Mouse (Mus musculus): Measurements from ENCODE around the gene Card14. TPM values are rescaled to one million over a fixed set of nuclear protein-coding genes. Genes with fewer than 3 reads are reported as not detected.

Card14 gene
- total and polyA plus RNA-seq, 3 experiments: 0.11 to 0.33 TPM; not detected in 1

- Histone ChIP-seq H3K27ac (peak overlapping the region; percentile 99), H3K79me2 (replicated peaks; ENCODE audit: control insufficient read depth, insufficient read depth, low read length) (no peaks in the 10 kb centered on the region), H3K4me1 (ENCODE audit: control insufficient read depth, insufficient read depth, low read length) (peaks cover 13% of the 10 kb centered on the region), H3K36me3 (ENCODE audit: control insufficient read depth, insufficient read depth, low read length) (no peaks in the 10 kb centered on the region), H3K4me3 (peak overlapping the region; percentile 63), H3K9ac (ENCODE audit: low read depth, low read length) (peak overlapping the region; percentile 96), H3K27me3 (ENCODE audit: control insufficient read depth, insufficient read depth, low read length) (no peaks in the 10 kb centered on the region)
- DNase-seq: peak in 1 of 2 experiments; percentile 90
- TF ChIP-seq EP300 (IDR thresholded peaks at IDR 0.05; ENCODE audit: insufficient read depth, low read depth, low read length): 0 out of 2 replicates have a peak, but pooled peaks have one; percentile 38
- no peak; the same call in 1 of the 2 replicates for TF ChIP-seq POLR2A (IDR thresholded peaks at IDR 0.05; ENCODE audit: insufficient read depth, low read depth, low read length)
- peak; percentile 67 for TF ChIP-seq CTCF (IDR thresholded peaks at IDR 0.05)
- WGBS: under 1% methylated on average over 35 of the region's 35 CpGs
- intact Hi-C loops (cut with DNase I): no loop called here
Measured at GRCm38 (mm10) chr11:119389851-119390270, 82.3 kb downstream of the Card14 start.

DNA sequence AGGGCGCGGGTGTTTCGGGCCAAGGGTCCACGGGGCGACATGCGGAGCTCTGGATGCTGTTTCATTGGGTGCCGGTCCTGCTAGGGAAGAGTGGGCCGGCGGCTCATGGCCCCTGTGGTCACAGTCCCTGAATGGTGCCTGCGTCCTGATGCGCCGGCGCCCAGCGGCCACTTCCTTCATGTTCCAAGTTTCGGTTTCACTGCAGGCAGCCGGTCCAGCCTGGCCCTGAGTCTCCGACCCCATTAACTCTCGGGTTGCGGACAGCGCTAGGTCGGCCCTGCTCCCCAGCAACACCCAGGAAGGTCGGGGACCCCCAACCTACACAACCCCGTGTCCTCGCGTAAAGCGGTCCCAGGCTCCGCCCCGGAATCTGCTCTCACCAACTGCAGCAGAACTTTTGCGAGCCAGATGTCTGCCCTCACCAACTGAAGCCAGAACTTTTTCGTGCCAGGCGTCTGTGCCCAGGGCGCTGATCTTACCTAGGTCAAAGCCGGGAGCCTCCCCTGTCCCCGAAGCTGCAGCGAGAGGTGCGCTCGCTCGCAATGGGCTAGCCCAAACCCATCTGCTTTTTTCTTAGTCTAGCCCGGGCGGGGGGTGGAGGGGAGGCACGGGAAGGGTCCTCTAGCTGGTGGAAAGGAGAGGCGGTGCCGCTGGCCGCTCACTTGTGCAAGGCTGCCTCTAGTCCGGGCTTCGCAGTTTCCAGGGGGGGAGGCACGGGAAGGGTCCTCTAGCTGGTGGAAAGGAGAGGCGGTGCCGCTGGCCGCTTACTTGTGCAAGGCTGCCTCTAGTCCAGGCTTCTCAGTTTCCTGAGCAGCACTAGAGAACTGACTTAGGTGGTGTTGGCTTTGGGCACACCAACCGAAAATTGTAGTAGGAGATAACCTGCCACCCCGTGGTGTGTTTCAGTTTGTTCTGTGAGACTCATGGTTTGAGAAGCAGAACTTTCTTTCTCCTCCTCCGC is 83.0 kb downstream of the Card14 start:
- DNase-seq: peak; percentile 88 to 90
- Histone ChIP-seq H3K4me3 (peak overlapping the region; percentile 63), H3K9ac (ENCODE audit: low read depth, low read length) (peak overlapping the region; percentile 96), H3K36me3 (ENCODE audit: control insufficient read depth, insufficient read depth, low read length) (no peaks in the 10 kb centered on the region), H3K27me3 (ENCODE audit: control insufficient read depth, insufficient read depth, low read length) (no peaks in the 10 kb centered on the region), H3K4me1 (ENCODE audit: control insufficient read depth, insufficient read depth, low read length) (peaks cover 16% of the 10 kb centered on the region), H3K79me2 (replicated peaks; ENCODE audit: control insufficient read depth, insufficient read depth, low read length) (0 out of 2 replicates have a peak, but pooled peaks cover 2% of the 10 kb centered on the region), H3K27ac (peak overlapping the region; percentile 99)
- WGBS: 2% methylated on average over 53 of the region's 53 CpGs
- intact Hi-C loops (cut with DNase I): no loop called here
- TF ChIP-seq CTCF (IDR thresholded peaks at IDR 0.05): 0 out of 2 replicates have a peak, but pooled peaks have one; percentile 7
- TF ChIP-seq EP300 (IDR thresholded peaks at IDR 0.05; ENCODE audit: insufficient read depth, low read depth, low read length): 0 out of 2 replicates have a peak, but pooled peaks have one; percentile 40
- TF ChIP-seq POLR2A (IDR thresholded peaks at IDR 0.05; ENCODE audit: insufficient read depth, low read depth, low read length): peak; percentile 78

- H3K27ac ChIP-seq: peak overlapping the region; percentile 99
- H3K4me3 ChIP-seq: peak overlapping the region; percentile 63
- peaks cover 23% of the 10 kb centered on the region for H3K4me1 ChIP-seq (ENCODE audit: control insufficient read depth, insufficient read depth, low read length)
- TF ChIP-seq CTCF (IDR thresholded peaks at IDR 0.05): no peak
- no peak for TF ChIP-seq EP300 (IDR thresholded peaks at IDR 0.05; ENCODE audit: insufficient read depth, low read depth, low read length)
- TF ChIP-seq POLR2A (IDR thresholded peaks at IDR 0.05; ENCODE audit: insufficient read depth, low read depth, low read length): no peak
- 0 out of 2 replicates have a peak overlapping the region, but pooled peaks have one; percentile 14 for H3K9ac ChIP-seq (ENCODE audit: low read depth, low read length)
- H3K27me3 ChIP-seq (ENCODE audit: control insufficient read depth, insufficient read depth, low read length): no peaks in the 10 kb centered on the region
- 50% methylated on average over 7 of the region's 7 CpGs for WGBS
- H3K36me3 ChIP-seq (ENCODE audit: control insufficient read depth, insufficient read depth, low read length): no peaks in the 10 kb centered on the region
- intact Hi-C loops (cut with DNase I): no loop called here
- peak in 1 of 2 experiments; percentile 31 for DNase-seq
- H3K79me2 ChIP-seq (replicated peaks; ENCODE audit: control insufficient read depth, insufficient read depth, low read length): 0 out of 2 replicates have a peak, but pooled peaks cover 3% of the 10 kb centered on the region
Measured at GRCm38 (mm10) chr11:119391386-119392000, 83.9 kb downstream of the Card14 start.

DNA sequence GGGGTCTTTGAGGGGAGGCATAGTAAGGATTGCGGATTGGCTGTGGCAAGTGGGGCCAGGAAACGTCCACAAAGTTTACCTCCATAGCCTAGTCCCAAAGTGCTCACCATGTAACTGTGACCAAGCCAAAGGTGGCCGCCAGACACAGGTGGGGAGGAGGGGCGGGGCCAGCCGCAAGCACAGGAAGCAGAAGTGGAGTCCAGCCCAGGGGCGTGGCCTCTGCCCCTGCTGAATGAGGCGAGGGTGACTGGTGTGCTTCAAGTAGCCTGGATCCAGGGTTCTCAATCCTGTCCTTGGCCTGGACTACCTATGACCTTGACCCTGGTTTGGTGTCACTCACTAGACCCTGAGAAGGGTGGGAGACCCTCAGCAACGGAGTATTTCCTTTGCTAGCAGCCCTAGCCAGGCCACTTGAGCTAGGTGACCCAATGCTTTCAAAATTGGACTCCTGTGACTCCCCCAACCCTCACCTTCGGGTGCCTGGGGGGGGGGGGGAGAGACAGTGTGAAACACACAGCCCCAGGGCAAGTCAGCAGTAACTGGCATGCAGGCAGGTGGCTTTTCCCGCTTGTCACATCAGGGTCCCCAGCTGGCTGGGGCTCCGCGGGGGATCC is 84.5 kb downstream of the Card14 start:
- DNase-seq: peak; percentile 78 to 86
- WGBS: 13% methylated on average over 12 of the region's 12 CpGs
- intact Hi-C loops (cut with DNase I): loop anchor here (2.0 kb wide), 1 partner anchor 37 kb away; the partner anchor contains the start of genes Sgsh and Slc26a11
- Histone ChIP-seq H3K27ac (peak overlapping the region; percentile 99), H3K4me3 (peak overlapping the region; percentile 71), H3K36me3 (ENCODE audit: control insufficient read depth, insufficient read depth, low read length) (no peaks in the 10 kb centered on the region; the same call in 1 of the 2 replicates), H3K4me1 (ENCODE audit: control insufficient read depth, insufficient read depth, low read length) (peaks cover 23% of the 10 kb centered on the region), H3K27me3 (ENCODE audit: control insufficient read depth, insufficient read depth, low read length) (no peaks in the 10 kb centered on the region), H3K79me2 (replicated peaks; ENCODE audit: control insufficient read depth, insufficient read depth, low read length) (0 out of 2 replicates have a peak, but pooled peaks cover 3% of the 10 kb centered on the region), H3K9ac (ENCODE audit: low read depth, low read length) (peak overlapping the region; percentile 45)
- TF ChIP-seq POLR2A (IDR thresholded peaks at IDR 0.05; ENCODE audit: insufficient read depth, low read depth, low read length) (peak; percentile 57), EP300 (IDR thresholded peaks at IDR 0.05; ENCODE audit: insufficient read depth, low read depth, low read length) (no peak), CTCF (IDR thresholded peaks at IDR 0.05) (no peak)

GRCm38 (mm10) chr11:119392800-119393482 is 85.4 kb downstream of the Card14 start, which contains the start of gene Rnf213:
Gene Rnf213, plus strand, starts transcription at chr11:119393100.
- H3K79me2 ChIP-seq (replicated peaks; ENCODE audit: control insufficient read depth, insufficient read depth, low read length): 0 out of 2 replicates have a peak, but pooled peaks cover 3% of the 10 kb centered on the region
- TF ChIP-seq EP300 (IDR thresholded peaks at IDR 0.05; ENCODE audit: insufficient read depth, low read depth, low read length) (0 out of 2 replicates have a peak, but pooled peaks have one; percentile 16), POLR2A (IDR thresholded peaks at IDR 0.05; ENCODE audit: insufficient read depth, low read depth, low read length) (peak; percentile 96), CTCF (IDR thresholded peaks at IDR 0.05) (peak; percentile 59)
- H3K9ac ChIP-seq (ENCODE audit: low read depth, low read length): peak within 1 kb of the TSS; percentile 86
- H3K4me3 ChIP-seq: peak within 1 kb of the TSS; percentile 71
- H3K4me1 ChIP-seq (ENCODE audit: control insufficient read depth, insufficient read depth, low read length): peaks cover 23% of the 10 kb centered on the region
- DNase-seq: peak; percentile 78 to 82
- 0% methylated on average over 19 of the region's 19 CpGs for WGBS
- no peaks in the 10 kb centered on the region for H3K27me3 ChIP-seq (ENCODE audit: control insufficient read depth, insufficient read depth, low read length)
- peak within 1 kb of the TSS; percentile 99 for H3K27ac ChIP-seq
- H3K36me3 ChIP-seq (ENCODE audit: control insufficient read depth, insufficient read depth, low read length): no peaks in the 10 kb centered on the region; the same call in 1 of the 2 replicates
- intact Hi-C loops (cut with DNase I): loop anchor here (2.0 kb wide), 1 partner anchor 38 kb away; the partner anchor contains the start of genes Sgsh and Slc26a11

Measured in heart, adult 2 months (tissue).